Mouse (Mus musculus) myocyte (in vitro differentiated cells): ENCODE measurements around the gene Krtap22-2. TPM values are rescaled to one million over a fixed set of nuclear protein-coding genes. Genes with fewer than 3 reads are reported as not detected.
"Not testable (repeated sequence)": the region's sequence is repeated elsewhere in the genome, so short reads cannot be mapped to it uniquely, and the experiment has no call there.

ENCODE experiments used
- H3K27me3 ChIP-seq: one replicate; pipeline ENCODE4 v1.6.1; 2011; ENCODE audit not compliant: control insufficient read depth, insufficient read depth, insufficient read length
- H3K36me3 ChIP-seq: one replicate; pipeline ENCODE4 v1.6.1; 2011; ENCODE audit not compliant: control insufficient read depth, insufficient read depth
- H3K4me2 ChIP-seq: one replicate; pipeline ENCODE4 v1.6.1; 2011; ENCODE audit warnings: low read depth, control low read depth
- H3K4me3 ChIP-seq: one replicate; pipeline ENCODE4 v1.5.1; 2011; ENCODE audit warnings: mild to moderate bottlenecking, control low read depth, moderate library complexity
- H3K79me2 ChIP-seq: one replicate; pipeline ENCODE4 v1.6.1; 2011; ENCODE audit not compliant: control insufficient read depth, insufficient read depth
- H3ac ChIP-seq: one replicate; pipeline ENCODE4 v1.6.1; 2011; ENCODE audit not compliant: control insufficient read depth, insufficient read length
- CEBPB ChIP-seq: IDR thresholded peaks from 2 replicates; pipeline ENCODE4 v1.6.1; 2011; ENCODE audit warnings: mild to moderate bottlenecking, moderate library complexity; ENCODE audit not compliant: poor library complexity, insufficient read depth, severe bottlenecking
- E2F4 ChIP-seq: IDR thresholded peaks from one replicate; pipeline ENCODE4 v1.6.1; 2011; ENCODE audit warnings: mild to moderate bottlenecking, control low read depth, moderate library complexity; ENCODE audit not compliant: insufficient read depth
- MAX ChIP-seq: IDR thresholded peaks from one replicate; pipeline ENCODE4 v1.6.1; 2011; ENCODE audit warnings: low read depth, mild to moderate bottlenecking, control low read depth
- MYOD1 ChIP-seq, 3 experiments: IDR thresholded peaks; one replicate each; pipeline ENCODE4 v1.6.1; 2011; ENCODE audit warnings: control low read depth in 2 of 3, low read depth in 2 of 3, mild to moderate bottlenecking in 2 of 3, moderate library complexity in 1 of 3; ENCODE audit not compliant: insufficient read length in 2 of 3, control insufficient read depth in 1 of 3
- MYOG ChIP-seq, 3 experiments: IDR thresholded peaks; one replicate each; pipeline ENCODE4 v1.6.1; 2011; ENCODE audit warnings: control low read depth in 2 of 3, low read depth in 2 of 3, mild to moderate bottlenecking in 2 of 3; ENCODE audit not compliant: insufficient read length in 2 of 3, control insufficient read depth in 1 of 3, insufficient read depth in 1 of 3
- POLR2A ChIP-seq: IDR thresholded peaks from one replicate; pipeline ENCODE4 v1.6.1; 2011; ENCODE audit warnings: low read depth, mild to moderate bottlenecking, control low read depth, moderate library complexity; ENCODE audit not compliant: insufficient read length
- POLR2AphosphoS2 ChIP-seq: IDR thresholded peaks from one replicate; pipeline ENCODE4 v1.6.1; 2011; ENCODE audit warnings: low read depth, control low read depth; ENCODE audit not compliant: insufficient read length
- REST ChIP-seq: IDR thresholded peaks from one replicate; pipeline ENCODE4 v1.6.1; 2011; ENCODE audit warnings: mild to moderate bottlenecking, control low read depth, moderate library complexity; ENCODE audit not compliant: insufficient read depth, insufficient read length
- SRF ChIP-seq: IDR thresholded peaks from one replicate; pipeline ENCODE4 v1.6.1; 2011; ENCODE audit warnings: low read depth; ENCODE audit not compliant: control insufficient read depth, insufficient read length
- TCF12 ChIP-seq: IDR thresholded peaks from one replicate; pipeline ENCODE4 v1.6.1; 2011; ENCODE audit warnings: mild to moderate bottlenecking, control low read depth; ENCODE audit not compliant: poor library complexity, insufficient read depth, severe bottlenecking
- TCF3 ChIP-seq: IDR thresholded peaks from one replicate; pipeline ENCODE4 v1.6.1; 2011; ENCODE audit warnings: low read depth, control low read depth; ENCODE audit not compliant: insufficient read length
- USF1 ChIP-seq: IDR thresholded peaks from one replicate; pipeline ENCODE4 v1.6.1; 2011; ENCODE audit warnings: low read depth, mild to moderate bottlenecking, control low read depth, moderate library complexity
- polyA plus RNA-seq: library from polyadenylated mRNA; unstranded; fragments of >200 nt; fragmentation: generic; extraction: Trizol; gene quantifications from one replicate; pipeline ENCODE4 v1.2.1, GENCODE M21; 2012; ENCODE audit warnings: missing spikeins

The Krtap22-2 gene
- polyA plus RNA-seq, result not detected

DNA sequence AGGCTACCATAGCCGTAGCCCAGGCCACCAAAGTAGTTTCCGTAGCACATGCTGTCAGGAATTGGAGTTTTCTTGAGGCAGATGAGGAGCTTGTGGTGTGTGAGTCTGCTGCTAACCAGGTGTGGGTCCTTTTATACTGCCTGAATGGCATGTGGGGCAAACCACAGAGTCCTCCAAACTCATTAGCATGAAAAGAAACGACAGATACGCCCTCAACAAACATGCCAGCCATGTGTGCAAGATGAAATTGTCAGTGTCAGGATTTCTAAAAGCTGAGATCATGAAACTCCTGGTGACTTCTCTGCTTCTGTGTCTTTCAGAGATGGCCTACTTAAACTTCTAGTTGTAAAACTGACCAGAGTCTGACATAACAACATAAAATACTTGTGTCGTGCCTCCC, at the start of gene Krtap22-2:
TSS of gene Krtap22-2 (minus strand) at position 101 of the 400 bp plus-strand sequence.
- H3K36me3 ChIP-seq, result no peaks in the 10 kb centered on the region
- H3K79me2 ChIP-seq, result no peaks in the 10 kb centered on the region
- no peak within 1 kb of the TSS for H3K4me3 ChIP-seq
- no peaks in the 10 kb centered on the region for H3K27me3 ChIP-seq
- no peak for TF ChIP-seq MAX
- TF ChIP-seq TCF3, result no peak
- TF ChIP-seq MYOD1 (IDR thresholded peaks at IDR 0.05; ENCODE audit: control insufficient read depth in 1 of 3, insufficient read length in 2 of 3, low read depth in 2 of 3), result no peak
- TF ChIP-seq MYOG (IDR thresholded peaks at IDR 0.05; ENCODE audit: control insufficient read depth in 1 of 3, insufficient read depth in 1 of 3, insufficient read length in 2 of 3, low read depth in 2 of 3), result no peak
- TF ChIP-seq REST, result no peak
- TF ChIP-seq SRF, result no peak
- TF ChIP-seq TCF12, result no peak
- no peak for TF ChIP-seq USF1
- TF ChIP-seq POLR2A, result no peak
- TF ChIP-seq POLR2AphosphoS2, result no peak
- no peak for TF ChIP-seq CEBPB
- TF ChIP-seq E2F4, result no peak
- no peak within 1 kb of the TSS for H3ac ChIP-seq
- no peak within 1 kb of the TSS for H3K4me2 ChIP-seq

DNA sequence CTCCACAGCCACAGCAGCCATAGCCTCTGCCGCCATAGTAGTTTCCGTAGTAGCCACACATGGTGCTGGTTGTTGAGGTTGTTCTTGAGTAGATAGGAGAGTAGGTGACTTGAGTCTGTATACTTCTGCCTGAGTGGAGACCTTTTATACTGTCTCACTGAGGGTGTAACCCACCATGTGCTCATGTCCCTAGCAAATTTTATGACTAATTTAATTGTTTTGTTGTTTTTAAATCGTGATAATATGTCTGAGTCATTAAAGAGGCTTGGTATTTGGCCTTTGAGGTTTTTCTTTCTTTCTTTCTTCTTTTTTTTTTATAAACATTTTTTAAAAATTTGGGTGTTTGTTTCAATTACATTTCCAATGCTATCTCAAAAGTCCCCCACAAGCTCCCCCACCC, 37.2 kb upstream of the Krtap22-2 start, which contains the start of gene Krtap6-5:
TSS of gene Krtap6-5 (minus strand) at position 101 of the 400 bp plus-strand sequence.
- H3ac ChIP-seq, result no peak within 1 kb of the TSS
- no peak for TF ChIP-seq USF1
- H3K27me3 ChIP-seq, result no peaks in the 10 kb centered on the region
- no peaks in the 10 kb centered on the region for H3K79me2 ChIP-seq
- H3K36me3 ChIP-seq, result no peaks in the 10 kb centered on the region
- H3K4me2 ChIP-seq, result no peak within 1 kb of the TSS
- H3K4me3 ChIP-seq, result no peak within 1 kb of the TSS

DNA sequence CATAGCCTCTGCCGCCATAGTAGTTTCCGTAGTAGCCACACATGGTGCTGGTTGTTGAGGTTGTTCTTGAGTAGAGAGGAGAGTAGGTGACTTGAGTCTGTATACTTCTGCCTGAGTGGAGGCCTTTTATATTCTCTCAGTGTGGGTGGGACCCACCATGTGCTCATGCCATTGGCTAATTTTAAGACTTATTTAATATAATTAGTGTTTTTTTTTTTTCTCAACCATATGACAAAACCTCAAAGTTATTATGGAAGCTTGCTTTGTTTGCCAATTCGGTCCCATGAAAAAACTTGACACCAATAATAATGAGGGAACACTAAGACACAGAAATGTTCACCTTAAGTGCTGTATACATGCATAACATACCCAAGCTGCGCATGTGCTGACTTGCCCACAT, 30.8 kb upstream of the Krtap22-2 start, which contains the start of gene Gm10228:
TSS of gene Gm10228 (minus strand) at position 101 of the 400 bp plus-strand sequence.
- not testable (repeated sequence) for H3K27me3 ChIP-seq, H3K36me3 ChIP-seq, H3K79me2 ChIP-seq, H3ac ChIP-seq, H3K4me2 ChIP-seq, H3K4me3 ChIP-seq

DNA sequence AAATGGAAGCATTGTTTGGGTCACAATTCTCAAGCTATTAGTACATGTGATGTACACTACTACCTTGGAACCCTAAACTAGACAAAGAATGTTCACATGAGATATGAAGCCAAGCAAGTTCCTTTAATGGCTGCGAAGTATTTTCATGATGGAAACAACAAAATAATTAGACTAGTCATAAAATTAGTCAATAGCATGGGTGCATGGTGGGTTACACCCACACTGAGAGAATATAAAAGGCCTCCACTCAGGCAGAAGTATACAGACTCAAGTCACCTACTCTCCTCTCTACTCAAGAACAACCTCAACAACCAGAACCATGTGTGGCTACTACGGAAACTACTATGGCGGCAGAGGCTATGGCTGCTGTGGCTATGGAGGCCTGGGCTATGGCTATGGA, 20.8 kb upstream of the Krtap22-2 start, which contains the start of gene Krtap6-1:
TSS of gene Krtap6-1 (plus strand) at position 301 of the 400 bp plus-strand sequence.
- H3K36me3 ChIP-seq, H3K79me2 ChIP-seq, H3K27me3 ChIP-seq, H3K4me3 ChIP-seq, H3ac ChIP-seq, H3K4me2 ChIP-seq: not testable (repeated sequence)

DNA sequence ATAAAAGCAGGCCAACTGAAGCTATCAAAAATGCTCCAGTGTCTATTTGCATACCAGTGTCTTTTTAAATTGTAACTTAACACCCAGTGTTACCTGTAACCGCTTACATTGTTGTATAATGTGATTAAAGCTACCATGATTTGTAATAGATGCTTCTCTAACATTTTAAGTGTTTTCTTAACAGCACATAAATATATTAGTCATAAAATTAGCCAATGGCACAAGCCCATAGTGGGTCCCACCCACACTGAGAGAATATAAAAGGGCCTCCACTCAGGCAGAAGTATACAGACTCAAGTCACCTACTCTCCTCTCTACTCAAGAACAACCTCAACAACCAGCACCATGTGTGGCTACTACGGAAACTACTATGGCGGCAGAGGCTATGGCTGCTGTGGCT, 4.4 kb upstream of the Krtap22-2 start, which contains the start of gene Gm10229:
TSS of gene Gm10229 (plus strand) at position 301 of the 400 bp plus-strand sequence.
- not testable (repeated sequence) for H3K4me3 ChIP-seq, H3K79me2 ChIP-seq, H3ac ChIP-seq, H3K27me3 ChIP-seq, H3K36me3 ChIP-seq, H3K4me2 ChIP-seq

DNA sequence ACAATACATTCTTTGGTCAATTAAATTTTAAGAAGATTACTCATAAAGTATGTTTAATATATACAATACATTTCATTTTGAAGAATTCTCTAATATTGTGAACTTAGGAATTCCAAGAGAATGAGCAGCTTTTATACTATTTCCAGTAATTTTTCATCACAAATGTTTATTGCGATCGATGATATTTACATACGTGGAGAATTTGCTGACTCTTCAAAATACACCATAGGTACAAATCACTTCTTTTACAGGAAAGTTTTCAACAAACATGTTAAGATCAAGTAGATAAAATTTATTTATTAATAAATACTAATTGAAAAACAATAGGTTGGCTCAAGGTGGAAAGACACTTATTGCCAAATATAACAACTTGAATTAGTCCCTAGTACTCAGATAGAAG, 3.4 kb upstream of the Krtap22-2 start:
- H3K36me3 ChIP-seq, result no peaks in the 10 kb centered on the region
- H3K4me3 ChIP-seq, result no peak overlapping the region
- H3ac ChIP-seq, result no peak overlapping the region
- TF ChIP-seq SRF (no peak), CEBPB (no peak), POLR2A (no peak), MYOD1 (IDR thresholded peaks at IDR 0.05; ENCODE audit: control insufficient read depth in 1 of 3, insufficient read length in 2 of 3, low read depth in 2 of 3) (no peak), MAX (no peak), TCF3 (no peak), MYOG (IDR thresholded peaks at IDR 0.05; ENCODE audit: control insufficient read depth in 1 of 3, insufficient read depth in 1 of 3, insufficient read length in 2 of 3, low read depth in 2 of 3) (no peak), USF1 (no peak), POLR2AphosphoS2 (no peak), REST (no peak), TCF12 (no peak), E2F4 (no peak)
- no peak overlapping the region for H3K4me2 ChIP-seq
- H3K27me3 ChIP-seq, result no peaks in the 10 kb centered on the region
- H3K79me2 ChIP-seq, result no peaks in the 10 kb centered on the region
